Mouse (Mus musculus): ENCODE measurements around the gene Tmem144. TPM values are rescaled to one million over a fixed set of nuclear protein-coding genes. Genes with fewer than 3 reads are reported as not detected.
A peak's percentile ranks its signal among the peaks of the same experiment; 100 is the strongest.

The Tmem144 gene
- polyA plus RNA-seq, 1 experiment, result 0.51 TPM

- TF ChIP-seq GATA1 (IDR thresholded peaks at IDR 0.05; ENCODE audit: low read length), result no peak
These were observed 26.7 kb upstream of the Tmem144 start for GRCm38 (mm10) chr3:79879246-79879645.

- no peak for TF ChIP-seq GATA1 (IDR thresholded peaks at IDR 0.05; ENCODE audit: low read length)
These were observed 25.8 kb upstream of the Tmem144 start for GRCm38 (mm10) chr3:79878350-79878749.

GRCm38 (mm10) chr3:79875471-79875870 is 22.9 kb upstream of the Tmem144 start:
- no peak for TF ChIP-seq GATA1 (IDR thresholded peaks at IDR 0.05; ENCODE audit: low read length)

GRCm38 (mm10) chr3:79867121-79867709 is 14.6 kb upstream of the Tmem144 start:
- TF ChIP-seq GATA1 (IDR thresholded peaks at IDR 0.05; ENCODE audit: low read length), result no peak

- TF ChIP-seq GATA1 (IDR thresholded peaks at IDR 0.05; ENCODE audit: low read length), result no peak
These were observed 14.0 kb upstream of the Tmem144 start for GRCm38 (mm10) chr3:79866526-79866925.

GRCm38 (mm10) chr3:79866089-79866488 is 13.5 kb upstream of the Tmem144 start:
- no peak for TF ChIP-seq GATA1 (IDR thresholded peaks at IDR 0.05; ENCODE audit: low read length)

GRCm38 (mm10) chr3:79864824-79865223 is 12.3 kb upstream of the Tmem144 start:
- TF ChIP-seq GATA1 (IDR thresholded peaks at IDR 0.05; ENCODE audit: low read length), result no peak

- TF ChIP-seq GATA1 (IDR thresholded peaks at IDR 0.05; ENCODE audit: low read length), result no peak
These were observed 5.6 kb upstream of the Tmem144 start for GRCm38 (mm10) chr3:79858221-79858620.

GRCm38 (mm10) chr3:79857780-79858179 is 5.2 kb upstream of the Tmem144 start:
- no peak for TF ChIP-seq GATA1 (IDR thresholded peaks at IDR 0.05; ENCODE audit: low read length)

- TF ChIP-seq GATA1 (IDR thresholded peaks at IDR 0.05; ENCODE audit: low read length), result peak; percentile 28
These were observed 465 bp downstream of the Tmem144 start for GRCm38 (mm10) chr3:79852108-79852507.

GRCm38 (mm10) chr3:79850656-79851055 is 1.9 kb downstream of the Tmem144 start:
- no peak for TF ChIP-seq GATA1 (IDR thresholded peaks at IDR 0.05; ENCODE audit: low read length)

- TF ChIP-seq GATA1 (IDR thresholded peaks at IDR 0.05; ENCODE audit: low read length), result no peak
These were observed 3.0 kb downstream of the Tmem144 start for GRCm38 (mm10) chr3:79849621-79850020.

- no peak for TF ChIP-seq GATA1 (IDR thresholded peaks at IDR 0.05; ENCODE audit: low read length)
These were observed 3.7 kb downstream of the Tmem144 start for GRCm38 (mm10) chr3:79848841-79849240.

GRCm38 (mm10) chr3:79846633-79847032 is 5.9 kb downstream of the Tmem144 start:
- no peak for TF ChIP-seq GATA1 (IDR thresholded peaks at IDR 0.05; ENCODE audit: low read length)

- no peak for TF ChIP-seq GATA1 (IDR thresholded peaks at IDR 0.05; ENCODE audit: low read length)
These were observed 8.6 kb downstream of the Tmem144 start for GRCm38 (mm10) chr3:79843999-79844398.

- TF ChIP-seq GATA1 (IDR thresholded peaks at IDR 0.05; ENCODE audit: low read length), result no peak
These were observed 10.0 kb downstream of the Tmem144 start for GRCm38 (mm10) chr3:79842616-79843016.

- TF ChIP-seq GATA1 (IDR thresholded peaks at IDR 0.05; ENCODE audit: low read length), result no peak
These were observed 10.4 kb downstream of the Tmem144 start for GRCm38 (mm10) chr3:79842165-79842564.

- TF ChIP-seq GATA1 (IDR thresholded peaks at IDR 0.05; ENCODE audit: low read length), result no peak
These were observed 11.1 kb downstream of the Tmem144 start for GRCm38 (mm10) chr3:79841475-79841874.
